8 mouse cellular contexts compared by ENCODE assay signal in genomic region chr9:44233802-44234478, GRCm38 (mm10). TPM values are rescaled to one million over a fixed set of nuclear protein-coding genes. Genes with fewer than 3 reads are reported as not detected.
A peak's percentile ranks its signal among the peaks of the same experiment; 100 is the strongest.
DNase-seq lines count a peak whose midpoint lies in the region; ATAC-seq lines count a peak whose summit lies in the region.

Gene Cbl (minus strand): TSS chr9:44234049.

- peak; percentile 99 for DNase-seq in adipocyte (ENCODE audit: low spot score)
- peak; percentile 98 for DNase-seq in embryo, embryonic 10 days (ENCODE audit: low spot score)
- DNase-seq in gastrocnemius, postnatal 10 days: peak; percentile 97
- DNase-seq in induced T-regulatory cell, adult 2 months (ENCODE audit: low read depth): peak; percentile 100
- DNase-seq in left cerebral cortex, adult 9 months (ENCODE audit: low spot score in 2 of 2): peak; percentile 96 to 100
- DNase-seq in right cerebral cortex, postnatal 14 days: peak; percentile 98
- DNase-seq in urinary bladder, postnatal 36 days (ENCODE audit: low spot score in 2 of 2): peak; percentile 99

- peak; percentile 85 for ATAC-seq in megakaryocyte progenitor cell, adult 5-6 weeks (replicated peaks; ENCODE audit: poor library complexity)

RNA-seq across cellular contexts. Expression of gene Cbl, which starts in this region (rescaled TPM):
- 10 to 100 TPM; 15.8 to 22.1 TPM for total RNA-seq in gastrocnemius, postnatal 10 days (2021)
- total RNA-seq in megakaryocyte progenitor cell, adult 5-6 weeks (2015): 106 and 109 TPM in 2 replicates
- 28.9 and 45.7 TPM in 2 replicates for total RNA-seq in megakaryocyte progenitor cell, adult 5-6 weeks (2017)

Comparison
In these comparisons a context has a peak if more than half of its experiments do, and no peak if none do; other contexts are left out.
1. Peak in every context shown above with its lines: DNase-seq and ATAC-seq.